Mouse (Mus musculus) c-Kit-negative CD71-positive TER-119-positive erythroid progenitor cells, embryonic 14.5 days (primary cell): ENCODE results near the gene Mobp.
"Not testable (repeated sequence)": the region's sequence is repeated elsewhere in the genome, so short reads cannot be mapped to it uniquely, and the experiment has no call there.

ENCODE experiments used
- DNase-seq: peaks from one replicate; pipeline ENCODE4 v3.0.0-alpha.2; 2013; ENCODE audit warnings: low read depth, low spot score

The Mobp gene

DNA sequence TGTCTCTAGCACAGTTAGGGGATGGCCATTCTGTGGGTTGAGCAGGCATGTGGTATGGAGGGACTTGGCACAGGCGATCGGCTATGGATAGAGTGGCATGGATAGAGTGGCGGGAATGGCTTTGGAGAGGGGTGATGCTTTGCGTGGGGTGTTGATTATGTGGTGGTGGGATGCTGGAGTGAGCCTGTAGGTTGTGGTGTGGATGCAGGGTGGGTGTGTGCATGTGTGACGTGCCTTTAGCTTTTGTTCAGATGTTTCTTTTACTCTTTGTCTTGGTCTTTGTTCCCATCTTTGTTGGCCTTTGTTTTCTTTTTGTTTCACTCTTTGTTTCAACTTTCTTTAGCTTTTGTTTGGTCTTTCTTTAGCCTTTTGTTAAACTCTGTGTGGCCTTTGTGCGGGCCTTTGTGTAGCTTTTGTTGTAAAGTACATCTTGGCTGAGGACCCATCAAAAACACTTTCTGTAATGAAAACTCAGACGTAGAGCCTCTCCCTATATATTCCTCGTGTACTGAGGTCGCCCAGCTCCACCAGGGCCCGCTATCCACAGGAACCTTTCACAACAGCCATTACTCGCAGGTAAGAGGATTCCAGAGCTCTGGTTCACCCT lies at the start of gene Mobp:
Gene Mobp (plus strand): TSS at position 486 of the 607 bp plus-strand sequence.
- DNase-seq = no peak

DNA sequence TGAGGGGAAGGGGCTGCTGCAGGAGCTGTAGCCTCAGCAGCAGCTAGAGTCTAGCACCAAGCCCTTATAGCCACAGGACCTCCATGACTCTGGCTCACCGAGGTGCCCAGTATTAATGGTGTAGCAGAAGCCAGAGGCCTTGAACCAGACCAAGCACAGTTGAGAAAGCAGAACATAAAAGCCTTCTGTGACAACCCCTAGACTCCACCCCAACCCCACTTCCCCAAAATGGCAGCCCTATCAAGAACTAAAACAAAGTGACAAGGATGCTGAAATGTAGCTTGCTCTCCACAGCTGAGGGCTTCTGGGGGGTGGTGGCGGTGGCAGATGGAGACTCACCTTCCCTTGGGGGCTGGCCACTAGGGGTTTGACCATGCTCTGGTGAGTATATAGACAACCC lies 48.3 kb upstream of the Mobp start:
- no peak for DNase-seq

DNA sequence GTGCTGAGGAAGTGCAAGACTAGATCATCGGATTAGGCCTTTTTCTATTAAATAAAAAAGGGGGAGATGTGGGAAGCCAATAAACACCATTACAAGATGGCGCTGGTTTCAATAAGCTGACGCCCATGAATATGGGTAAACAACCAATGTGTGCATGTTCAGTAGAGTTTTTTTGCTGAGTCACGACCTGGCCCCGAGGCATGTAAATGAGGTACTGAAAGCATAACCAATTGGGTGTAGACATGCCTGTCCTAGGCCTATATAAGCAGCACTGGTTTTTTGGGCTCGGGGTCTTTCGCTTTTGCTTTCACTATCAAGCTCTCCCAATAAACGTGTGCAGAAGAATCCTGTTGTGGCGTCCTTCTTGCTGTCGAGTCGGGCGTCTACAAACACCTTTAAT lies 40.6 kb upstream of the Mobp start:
- not testable (repeated sequence) for DNase-seq

DNA sequence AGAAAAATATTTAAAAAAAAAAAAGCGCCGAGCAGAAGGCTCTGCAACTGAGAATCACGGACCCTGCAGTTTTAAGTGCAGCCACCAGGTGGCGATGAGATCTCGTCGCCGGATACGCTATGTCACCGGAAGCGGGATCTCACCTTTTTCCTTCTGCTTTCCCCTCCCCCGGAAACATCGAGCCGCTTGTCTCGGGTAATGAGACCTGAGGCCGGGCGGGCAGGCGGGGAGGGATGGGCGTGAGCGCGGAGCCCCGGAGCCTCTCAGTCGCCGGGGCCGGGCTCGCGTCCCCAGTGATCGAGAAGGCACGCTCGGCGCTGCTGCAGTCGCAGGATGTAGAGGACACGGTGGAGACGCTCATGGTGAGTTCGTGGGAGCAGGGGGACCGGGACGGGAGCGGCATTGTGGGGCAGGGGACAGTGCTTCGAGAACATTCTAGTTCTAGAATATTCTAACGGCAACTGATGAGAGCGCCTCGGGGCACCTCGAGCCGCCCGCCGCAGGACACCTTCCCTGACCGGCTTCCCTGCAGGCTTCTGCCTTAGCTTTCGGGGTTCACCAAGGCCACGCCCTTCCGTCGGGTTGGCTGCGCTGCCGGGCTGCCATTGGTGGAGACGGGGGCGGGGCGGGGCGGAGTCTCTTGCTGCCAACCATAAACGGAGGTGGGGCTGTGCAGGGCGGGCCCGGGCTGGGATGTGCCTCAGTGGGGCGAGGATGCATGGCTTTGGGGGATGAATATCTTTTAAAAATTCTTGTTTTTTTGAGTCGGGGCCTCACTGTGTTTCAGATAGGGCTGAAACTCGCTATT lies 39.1 kb upstream of the Mobp start, which contains the start of gene Slc25a38:
Gene Slc25a38 (plus strand): TSS at position 164 of the 808 bp plus-strand sequence.
- peak; percentile 95 for DNase-seq

DNA sequence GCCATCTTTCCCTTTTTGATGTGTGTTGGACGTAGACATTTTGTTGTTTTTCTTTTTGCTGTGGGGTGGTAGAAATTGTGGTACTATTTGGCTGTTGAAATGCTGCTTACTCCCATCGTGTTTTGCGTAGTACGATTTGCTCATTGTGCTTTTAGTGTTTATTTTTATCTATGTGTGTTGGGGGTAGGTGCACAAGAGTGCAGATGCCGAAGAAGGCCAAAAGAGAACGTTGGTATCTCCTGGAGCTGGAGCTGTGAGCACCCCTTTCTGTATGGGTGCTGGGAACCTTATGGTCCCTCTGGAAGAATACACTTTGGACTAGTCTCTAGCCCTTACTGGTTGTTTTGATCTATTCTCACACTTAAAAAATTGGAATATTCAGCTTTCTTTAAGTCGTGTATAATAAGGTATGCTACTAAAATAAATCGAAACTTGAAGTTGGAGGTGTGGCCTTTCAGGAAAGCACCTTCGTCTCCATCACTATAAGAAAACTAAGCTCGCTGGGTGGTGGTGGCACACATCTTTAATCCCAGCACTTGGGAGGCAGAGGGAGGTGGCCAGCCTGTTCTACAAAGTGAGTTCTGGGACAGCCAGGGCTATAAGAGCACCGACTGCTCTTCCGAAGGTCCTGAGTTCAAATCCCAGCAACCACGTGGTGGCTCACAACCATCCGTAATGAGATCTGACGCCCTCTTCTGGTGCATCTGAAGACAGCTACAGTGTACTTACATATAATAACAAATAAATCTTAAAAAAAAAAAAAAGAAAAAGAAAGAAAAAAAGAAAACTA lies 38.2 kb upstream of the Mobp start:
- DNase-seq = no peak

DNA sequence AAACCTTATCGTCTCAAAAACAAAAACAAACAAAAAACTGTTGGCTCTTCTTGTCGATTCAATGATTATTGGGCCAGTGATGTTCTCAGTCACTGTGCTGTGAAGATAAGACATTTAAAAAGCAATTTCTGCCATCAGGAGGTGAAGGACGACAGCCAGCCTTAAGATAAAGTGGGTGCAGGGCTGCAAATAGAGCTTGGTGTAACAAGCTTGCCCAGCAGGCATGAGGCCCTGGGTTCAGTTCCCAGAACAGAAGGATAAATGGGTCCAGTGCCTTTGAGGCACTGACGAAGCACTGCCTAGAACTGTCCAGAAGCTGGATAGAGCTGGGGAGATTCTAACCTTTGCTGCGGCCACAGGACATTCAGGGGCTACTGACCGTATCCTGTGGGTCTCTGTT lies 37.0 kb upstream of the Mobp start:
- peak; percentile 62 for DNase-seq

DNA sequence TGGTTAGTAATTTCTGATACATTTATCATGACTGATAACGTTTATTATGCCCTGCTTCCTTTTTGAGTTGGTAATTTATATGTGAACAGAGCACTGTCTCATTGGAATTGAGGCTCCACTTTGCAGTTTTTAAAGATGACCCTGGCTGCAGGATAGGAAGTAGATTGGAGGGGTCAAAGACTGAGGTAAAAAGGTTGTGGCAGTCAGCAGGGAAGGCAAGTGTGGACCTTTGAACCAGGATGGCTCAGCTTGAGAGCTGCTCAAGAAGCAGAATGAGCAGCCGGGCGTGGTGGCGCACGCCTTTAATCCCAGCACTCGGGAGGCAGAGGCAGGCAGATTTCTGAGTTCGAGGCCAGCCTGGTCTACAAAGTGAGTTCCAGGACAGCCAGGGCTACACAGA lies 36.1 kb upstream of the Mobp start:
- no peak for DNase-seq

DNA sequence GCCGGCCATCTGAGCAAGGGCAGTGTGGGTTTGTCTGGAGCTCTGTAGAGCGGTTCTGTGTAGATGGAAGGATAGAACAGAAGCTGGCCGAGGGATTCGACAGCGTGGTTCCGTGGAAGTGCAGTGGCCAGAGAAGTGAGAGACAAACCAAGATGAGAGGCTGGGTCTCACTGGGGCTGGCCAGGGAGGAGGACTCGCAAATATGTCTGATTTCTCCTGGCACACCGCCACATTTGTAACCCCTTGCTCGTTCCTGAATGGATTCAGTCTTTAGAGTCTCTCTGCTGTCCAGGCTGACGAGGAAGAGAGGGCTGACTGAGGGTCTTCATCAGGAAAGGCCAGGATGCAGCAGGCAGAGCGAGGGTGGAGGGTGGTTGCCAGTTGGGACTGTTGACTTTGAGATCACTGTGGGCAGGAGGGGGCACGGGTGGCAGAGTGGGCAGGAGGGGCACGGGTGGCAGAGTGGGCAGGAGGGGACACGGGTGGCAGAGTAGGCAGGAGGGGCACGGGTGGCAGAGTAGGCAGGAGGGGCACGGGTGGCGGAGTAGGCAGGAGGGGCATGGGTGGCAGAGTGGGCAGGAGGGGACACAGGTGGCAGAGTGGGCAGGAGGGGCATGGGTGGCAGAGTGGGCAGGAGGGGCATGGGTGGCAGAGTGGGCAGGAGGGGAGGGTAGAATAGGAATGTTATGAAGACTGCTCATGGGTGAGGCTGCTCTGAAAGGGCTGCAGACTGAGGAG lies 35.3 kb upstream of the Mobp start:
- DNase-seq = no peak

DNA sequence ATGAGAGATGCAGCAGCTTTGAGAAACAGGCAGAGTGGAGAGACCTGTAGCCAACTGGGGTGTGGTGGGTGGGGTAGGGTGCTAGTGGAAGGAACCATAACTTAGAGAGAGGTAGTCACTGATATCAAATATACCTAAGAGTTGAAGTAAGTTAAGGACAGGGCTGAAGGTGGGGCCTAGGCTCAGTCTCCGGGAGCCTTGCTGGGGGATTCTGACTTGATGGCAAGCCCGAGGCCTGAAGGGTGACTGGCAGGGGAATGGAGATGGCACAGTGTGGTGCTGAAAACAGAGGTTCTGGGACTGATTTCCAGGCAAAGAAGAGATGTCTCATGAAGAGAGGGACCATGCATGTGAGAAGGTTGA lies 34.7 kb upstream of the Mobp start:
- DNase-seq = peak; percentile 68

DNA sequence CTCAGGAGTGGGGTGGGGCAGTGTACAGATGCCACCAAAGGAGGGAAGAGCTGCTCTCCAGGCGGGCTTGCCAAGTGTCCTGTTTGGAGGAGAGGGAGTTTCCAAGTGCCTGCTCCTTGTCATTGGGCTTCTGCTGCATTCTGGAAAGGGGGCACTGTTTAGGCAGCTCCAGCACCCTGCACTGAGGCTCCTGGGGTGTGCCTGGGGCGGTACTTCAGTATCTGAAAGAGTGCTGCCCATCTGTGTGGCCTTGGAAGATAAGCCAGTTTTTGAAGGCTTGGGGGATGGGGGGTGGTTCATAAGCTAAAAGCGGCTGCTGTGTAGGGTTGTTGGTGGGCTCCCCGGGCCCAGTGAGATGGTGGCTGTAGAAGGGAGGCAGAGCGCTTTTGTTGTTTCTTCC lies 33.9 kb upstream of the Mobp start:
- peak; percentile 83 for DNase-seq

DNA sequence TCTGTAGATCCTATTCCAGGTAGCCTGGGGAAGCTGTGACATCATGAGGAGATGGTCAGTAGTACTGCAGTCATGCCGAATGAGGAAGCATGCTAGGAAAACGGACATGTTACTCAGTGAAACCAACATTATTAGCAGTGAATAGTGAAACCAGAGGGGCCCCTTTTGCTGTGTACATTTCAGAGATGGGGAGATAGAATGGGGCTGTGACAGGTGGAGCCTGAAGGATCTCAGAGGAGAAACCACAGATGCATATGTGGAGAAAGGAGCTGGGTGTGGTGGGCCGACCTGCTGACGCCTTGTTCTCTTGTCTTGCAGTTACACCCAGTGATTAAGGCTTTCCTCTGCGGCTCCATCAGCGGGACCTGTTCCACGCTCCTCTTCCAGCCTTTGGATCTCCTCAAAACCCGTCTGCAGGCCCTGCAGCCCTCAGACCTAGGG lies 33.3 kb upstream of the Mobp start:
- DNase-seq = peak; percentile 72

DNA sequence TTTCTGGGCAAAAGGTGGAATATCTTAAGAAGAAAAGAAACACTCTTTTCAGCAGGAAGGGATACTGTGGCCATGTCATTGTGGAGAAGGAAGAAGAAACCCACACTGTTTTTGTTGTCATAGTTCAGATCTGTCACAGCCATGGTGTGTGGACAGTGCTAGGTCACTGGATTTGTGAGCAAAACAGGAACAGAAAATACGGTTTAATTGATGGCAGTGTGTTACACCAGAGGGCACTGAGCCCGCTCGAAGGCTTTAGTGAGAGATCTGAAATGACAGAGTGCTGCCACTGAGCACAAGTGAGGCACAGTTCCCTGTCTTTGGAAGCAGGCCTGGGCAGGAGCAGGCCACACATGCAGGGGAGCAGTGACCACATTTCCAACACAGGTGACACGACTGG lies 31.3 kb upstream of the Mobp start:
- DNase-seq = no peak

DNA sequence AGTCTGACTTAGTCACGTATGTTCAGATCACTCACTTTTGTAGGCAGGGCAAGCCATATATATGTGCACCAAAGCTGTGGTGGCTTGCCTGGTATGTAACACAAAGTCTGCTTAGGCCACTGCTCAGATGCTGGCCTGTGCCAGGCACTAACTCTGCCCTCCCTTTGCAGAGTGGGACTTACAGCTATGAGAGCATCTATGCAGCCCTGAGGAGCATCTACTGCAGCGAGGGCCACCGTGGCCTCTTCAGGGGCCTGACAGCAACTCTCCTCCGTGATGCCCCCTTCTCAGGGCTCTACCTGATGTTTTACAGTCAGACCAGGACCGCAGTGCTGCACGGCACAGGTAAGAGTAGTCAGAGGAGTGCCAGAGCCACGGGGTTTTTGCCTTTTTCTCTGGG lies 29.0 kb upstream of the Mobp start:
- no peak for DNase-seq

DNA sequence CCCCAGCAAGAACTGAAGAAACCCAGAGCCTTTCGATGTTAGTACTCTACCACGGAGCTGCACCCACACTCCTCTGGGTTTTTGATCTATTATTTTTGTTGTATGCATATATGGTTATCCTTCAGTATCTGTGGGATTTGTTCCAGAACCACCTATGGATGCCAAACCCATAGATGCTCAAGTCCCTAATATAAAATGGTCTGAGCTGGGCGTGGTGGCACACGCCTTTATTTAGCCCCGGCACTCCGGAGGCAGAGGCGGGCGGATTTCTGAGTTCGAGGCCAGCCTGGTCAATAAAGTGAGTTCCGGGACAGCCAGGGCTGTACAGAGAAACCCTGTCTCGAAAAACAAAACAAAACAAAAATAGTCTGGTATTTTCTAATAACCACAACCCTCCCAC lies 22.6 kb upstream of the Mobp start:
- no peak for DNase-seq

DNA sequence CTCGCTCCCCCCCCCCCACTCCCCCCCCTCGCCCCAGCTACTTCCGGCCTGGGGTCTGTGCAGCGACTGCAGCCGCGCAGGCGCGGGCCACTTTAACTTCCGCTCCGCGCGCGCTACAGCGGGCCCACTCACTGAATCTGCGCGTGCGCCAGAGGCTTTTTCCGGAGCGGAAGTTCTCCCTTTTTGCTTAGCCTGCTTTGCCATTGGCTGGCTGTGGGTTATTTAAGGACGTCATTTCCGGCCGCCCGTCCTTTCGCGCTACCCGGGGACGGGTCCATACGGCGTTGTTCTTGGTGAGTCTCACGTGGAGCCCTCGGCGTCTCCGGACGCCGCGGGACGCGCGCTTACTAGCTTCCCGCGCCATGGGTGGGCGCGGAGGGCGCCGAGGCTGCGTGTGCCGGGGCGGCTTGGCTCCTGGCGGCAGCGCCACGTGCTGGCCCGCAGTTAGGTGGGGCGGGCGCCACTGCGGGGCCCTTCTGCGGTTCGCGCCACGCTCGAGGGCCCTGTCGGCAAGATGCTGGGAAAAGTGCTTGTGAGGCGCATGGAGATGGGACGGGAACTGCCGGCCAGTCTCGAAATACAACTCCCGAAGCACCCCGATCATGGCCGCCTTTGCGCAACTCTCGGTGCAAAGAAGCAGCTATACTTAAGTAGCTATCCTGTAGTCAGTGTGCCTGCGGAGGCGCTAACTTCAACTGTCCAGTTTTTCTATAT lies 21.8 kb upstream of the Mobp start, which contains the start of gene Rpsa:
Gene Rpsa (plus strand): TSS at position 152 of the 714 bp plus-strand sequence.
- DNase-seq = peak; percentile 91

DNA sequence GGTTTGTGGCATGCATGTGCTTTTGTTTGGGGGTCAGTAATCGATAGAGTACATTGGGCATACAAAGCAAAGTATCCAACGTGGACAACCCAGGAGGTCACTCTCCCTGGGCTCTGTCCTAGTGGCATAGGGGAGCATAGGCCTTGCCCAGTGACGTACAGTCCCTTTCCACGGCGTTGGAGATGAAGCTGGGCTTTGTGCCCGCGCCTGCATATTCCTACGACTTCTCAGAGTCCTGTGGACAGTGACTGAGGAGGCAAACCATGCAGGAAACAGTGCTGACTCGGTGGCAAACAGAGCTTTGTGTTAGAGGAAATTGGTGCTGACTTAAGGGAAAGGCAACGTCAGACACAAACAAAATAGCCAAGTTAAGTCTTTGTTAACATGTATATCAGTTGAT lies 20.2 kb upstream of the Mobp start:
- no peak for DNase-seq

DNA sequence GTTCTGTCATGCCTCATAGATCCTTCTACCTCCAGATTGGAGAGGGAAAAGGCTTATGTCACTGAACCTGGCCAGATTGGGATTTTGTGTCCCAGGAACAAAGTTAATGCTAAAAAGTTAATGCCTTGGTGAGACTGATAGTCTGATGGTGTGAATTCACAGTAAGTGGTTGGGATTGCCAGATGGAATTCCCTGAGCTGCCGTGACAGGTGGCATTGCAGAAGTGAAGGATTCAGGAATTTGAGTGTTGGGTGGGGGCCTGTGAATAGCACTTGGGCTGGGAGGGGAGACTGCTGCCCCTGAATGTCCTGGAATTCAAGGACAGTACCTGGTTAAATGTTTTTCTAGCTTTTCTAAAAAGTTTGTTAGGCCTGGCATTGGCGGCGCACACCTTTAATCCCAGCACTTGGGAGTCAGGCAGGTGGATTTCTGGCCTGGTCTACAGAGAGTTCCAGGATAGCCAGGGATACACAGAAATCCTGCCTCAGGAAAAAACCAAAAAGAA lies 17.7 kb upstream of the Mobp start:
- no peak for DNase-seq

DNA sequence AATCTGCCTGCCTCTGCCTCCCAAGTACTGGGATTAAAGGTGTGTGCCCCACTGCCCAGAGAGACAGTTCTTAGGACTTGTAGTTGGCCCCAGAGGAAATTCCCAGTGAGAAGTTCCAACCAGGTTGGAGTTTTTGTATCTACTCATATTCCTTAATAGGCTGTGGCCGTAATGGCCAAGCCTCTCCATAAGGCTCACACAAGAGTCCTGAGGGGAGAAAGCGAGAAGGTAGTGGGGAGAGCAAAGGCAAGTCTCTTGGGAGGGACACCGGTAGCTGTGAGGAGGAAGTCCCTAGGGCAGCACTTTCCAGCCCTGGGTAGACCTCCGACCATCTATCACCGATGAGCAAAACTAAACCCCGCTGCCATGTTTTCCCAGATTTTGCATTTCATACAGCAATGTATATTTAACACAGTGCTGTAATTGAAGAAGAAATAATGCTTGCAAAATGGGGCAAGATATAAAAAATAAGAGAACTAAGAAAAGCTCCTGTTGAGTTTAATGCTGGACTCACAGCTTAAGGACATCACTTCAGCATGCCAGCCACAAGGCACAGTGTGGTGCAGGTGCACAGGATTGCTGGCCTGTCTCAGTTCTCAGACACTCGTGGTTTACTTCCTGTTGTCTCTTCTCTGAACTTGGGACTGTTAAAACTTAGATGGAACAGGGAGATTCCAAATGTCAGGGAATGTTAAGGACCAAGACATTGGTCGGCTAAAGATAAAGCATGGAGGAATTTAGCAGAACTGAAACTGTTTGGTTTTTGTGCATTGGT lies 16.3 kb upstream of the Mobp start:
- no peak for DNase-seq

DNA sequence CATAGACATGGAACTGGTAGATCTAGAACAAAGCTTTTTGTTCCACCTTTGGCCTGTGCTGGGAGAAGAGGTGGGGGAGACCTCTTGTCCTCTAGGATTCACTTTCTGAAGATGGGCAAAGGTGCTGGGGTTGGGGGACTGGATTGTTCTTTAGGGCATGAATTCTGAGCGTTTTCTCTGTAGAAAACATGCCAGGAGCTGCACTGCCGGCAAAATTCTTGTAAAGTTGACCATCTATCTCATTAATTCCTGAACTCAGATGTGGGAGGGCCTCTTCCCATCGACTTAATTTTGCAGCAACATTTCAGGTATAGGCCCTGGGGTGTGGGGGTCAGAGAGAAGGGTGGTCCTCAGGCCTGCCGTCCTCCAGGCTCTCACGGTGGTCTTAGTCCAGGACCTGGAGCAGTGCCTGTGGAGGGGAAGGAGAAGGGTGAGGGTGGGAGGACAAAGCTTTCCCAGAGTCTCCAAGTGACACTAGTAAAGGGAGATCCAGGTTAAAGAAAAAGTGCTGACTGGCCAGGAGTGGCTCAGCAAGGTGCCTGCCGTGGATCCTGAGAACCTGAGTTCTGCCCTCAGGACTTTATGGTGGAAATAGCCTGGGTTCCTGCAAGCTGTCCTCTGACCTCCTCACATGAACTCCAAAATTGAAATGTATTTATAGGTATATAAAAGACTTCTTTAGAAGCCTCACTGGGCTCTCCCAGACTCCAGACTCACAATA lies 15.6 kb upstream of the Mobp start:
- no peak for DNase-seq
